18 mouse cellular contexts compared by ENCODE assay signal in the genomic region with DNA sequence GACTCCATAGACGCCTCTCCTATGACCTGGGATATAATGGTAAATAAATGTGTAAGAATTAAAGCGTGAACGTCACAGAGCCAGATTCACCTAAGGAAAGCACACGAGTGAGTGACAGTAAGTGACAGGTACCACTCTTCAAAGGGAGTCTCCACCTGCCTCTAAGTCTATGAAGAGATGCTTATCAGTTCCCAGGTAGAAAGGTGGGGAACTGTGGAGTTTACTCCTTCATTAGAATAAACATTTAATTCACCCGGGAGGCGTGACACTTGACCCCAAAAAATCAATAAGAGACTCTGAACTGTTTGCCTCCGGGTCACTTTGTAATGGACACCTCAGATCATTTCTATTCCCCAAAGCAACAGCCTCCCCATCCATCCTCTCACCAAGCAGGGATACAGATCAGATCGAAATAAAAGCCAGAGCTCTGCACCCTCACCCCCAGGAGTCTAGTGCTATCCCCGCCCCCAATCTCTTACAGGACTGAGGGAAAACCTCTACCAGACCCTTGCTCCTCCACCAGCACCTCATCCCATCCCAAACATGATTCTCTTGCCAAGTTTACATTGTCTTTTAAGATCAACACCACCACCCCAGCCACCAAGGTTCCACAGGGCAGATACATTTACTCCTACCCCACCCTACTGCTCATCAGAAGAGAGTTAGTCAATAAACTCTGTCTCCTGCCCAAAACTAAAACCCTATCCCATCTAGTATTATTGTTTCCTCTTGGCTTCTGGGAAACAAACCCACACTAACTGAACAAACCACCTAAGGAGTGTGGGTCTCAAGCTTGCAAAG. TPM values are rescaled to one million over a fixed set of nuclear protein-coding genes. Genes with fewer than 3 reads are reported as not detected.
DNase-seq lines count a peak whose midpoint lies in the region; ATAC-seq and TF ChIP-seq lines count a peak whose summit lies in the region.
"Had no signal": no experiment of that assay in that cellular context is flagged by ENCODE, and none has a peak within 500 bp of the region (broad histone marks: within the 10 kb centered on the region; RNA-seq: fewer than 3 reads in every experiment).

No protein-coding gene starts in this region.

- H3K4me2 ChIP-seq in hindbrain, embryonic 11.5 days (replicated peaks; ENCODE audit: low read depth, low read length): no peak overlapping the region
- no peak overlapping the region for H3K4me2 ChIP-seq in hindbrain, embryonic 13.5 days
- no peak overlapping the region for H3K4me2 ChIP-seq in stomach, embryonic 15.5 days
- no peak overlapping the region for H3K4me2 ChIP-seq in stomach, postnatal 0 days (replicated peaks; ENCODE audit: low read depth)
- peak overlapping the region; percentile 34; the same call in 1 of the 2 replicates for H3K4me2 ChIP-seq in liver, embryonic 16.5 days (ENCODE audit: low read depth, low read length)
- H3K4me2 ChIP-seq: forebrain, embryonic 15.5 days; heart, embryonic 13.5 days; hindbrain, embryonic 12.5 days had no signal

- 0 out of 2 replicates have a peak, but pooled peaks have one; percentile 30 for ATAC-seq in hindbrain, embryonic 11.5 days (ENCODE audit: low FRiP score)
- no peak for ATAC-seq in hindbrain, embryonic 13.5 days (ENCODE audit: low FRiP score)
- ATAC-seq in stomach, embryonic 15.5 days (ENCODE audit: insufficient read depth, low FRiP score, low read depth): peak; percentile 18; the same call in 1 of the 2 replicates
- ATAC-seq in stomach, postnatal 0 days (ENCODE audit: low FRiP score, low TSS enrichment): no peak
- ATAC-seq in liver, embryonic 16.5 days (ENCODE audit: low read depth): peak; percentile 62
- ATAC-seq: activated CD4-positive, CD25-positive, alpha-beta regulatory T cell, adult 4 months; forebrain, embryonic 15.5 days; Patski had no signal

- 69% methylated on average over 9 of the region's 9 CpGs for WGBS in hindbrain, embryonic 11.5 days
- 78% methylated on average over 9 of the region's 9 CpGs for WGBS in hindbrain, embryonic 13.5 days
- WGBS in stomach, embryonic 15.5 days: 50% methylated on average over 9 of the region's 9 CpGs
- WGBS in stomach, postnatal 0 days: 48% methylated on average over 9 of the region's 9 CpGs
- 54% methylated on average over 9 of the region's 9 CpGs for WGBS in liver, embryonic 16.5 days (ENCODE audit: insufficient replicate concordance)

- H3K27me3 ChIP-seq in hindbrain, embryonic 11.5 days (ENCODE audit: control insufficient read depth, insufficient read depth, low read length): no peaks in the 10 kb centered on the region
- no peaks in the 10 kb centered on the region for H3K27me3 ChIP-seq in hindbrain, embryonic 13.5 days
- no peaks in the 10 kb centered on the region for H3K27me3 ChIP-seq in stomach, embryonic 15.5 days (replicated peaks)
- no peaks in the 10 kb centered on the region for H3K27me3 ChIP-seq in stomach, postnatal 0 days (ENCODE audit: control insufficient read depth, insufficient read depth, low read length)
- H3K27me3 ChIP-seq in liver, embryonic 16.5 days (ENCODE audit: control insufficient read depth, insufficient read depth, low read depth, low read length): no peaks in the 10 kb centered on the region
- H3K27me3 ChIP-seq: CH12.LX; forebrain, embryonic 15.5 days; heart, embryonic 13.5 days; hindbrain, embryonic 12.5 days; Patski had no signal

- no peak for TF ChIP-seq CTCF in stomach, postnatal 0 days (IDR thresholded peaks at IDR 0.05; ENCODE audit: low read depth)

- H3K27ac ChIP-seq in hindbrain, embryonic 11.5 days (ENCODE audit: low read depth, low read length): no peak overlapping the region
- H3K27ac ChIP-seq in hindbrain, embryonic 13.5 days: no peak overlapping the region
- no peak overlapping the region for H3K27ac ChIP-seq in stomach, embryonic 15.5 days
- H3K27ac ChIP-seq in stomach, postnatal 0 days (replicated peaks): no peak overlapping the region
- peak overlapping the region; percentile 53 for H3K27ac ChIP-seq in liver, embryonic 16.5 days (ENCODE audit: low read length)
- H3K27ac ChIP-seq: forebrain, embryonic 15.5 days; heart, embryonic 13.5 days; hindbrain, embryonic 12.5 days had no signal

- no peak for TF ChIP-seq EP300 in stomach, postnatal 0 days (optimal IDR thresholded peaks at IDR 0.05)

- no peaks in the 10 kb centered on the region for H3K4me1 ChIP-seq in hindbrain, embryonic 11.5 days (replicated peaks; ENCODE audit: control insufficient read depth, insufficient read depth, low read length)
- H3K4me1 ChIP-seq in hindbrain, embryonic 13.5 days (replicated peaks): peaks cover 25% of the 10 kb centered on the region
- peaks cover 14% of the 10 kb centered on the region; the same call in 1 of the 2 replicates for H3K4me1 ChIP-seq in stomach, embryonic 15.5 days
- no peaks in the 10 kb centered on the region for H3K4me1 ChIP-seq in stomach, postnatal 0 days (replicated peaks; ENCODE audit: control insufficient read depth, insufficient read depth)
- peaks cover 2% of the 10 kb centered on the region; the same call in 1 of the 2 replicates for H3K4me1 ChIP-seq in liver, embryonic 16.5 days (ENCODE audit: control insufficient read depth, low read depth, low read length)

- no peaks in the 10 kb centered on the region for H3K9me3 ChIP-seq in hindbrain, embryonic 11.5 days (ENCODE audit: control insufficient read depth, low read length)
- no peaks in the 10 kb centered on the region for H3K9me3 ChIP-seq in hindbrain, embryonic 13.5 days
- H3K9me3 ChIP-seq in stomach, embryonic 15.5 days: no peaks in the 10 kb centered on the region
- H3K9me3 ChIP-seq in stomach, postnatal 0 days (ENCODE audit: control insufficient read depth, low read length): no peaks in the 10 kb centered on the region
- H3K9me3 ChIP-seq in liver, embryonic 16.5 days (replicated peaks; ENCODE audit: control insufficient read depth, low read length): no peaks in the 10 kb centered on the region
- H3K9me3 ChIP-seq: forebrain, embryonic 15.5 days; heart, embryonic 13.5 days; hindbrain, embryonic 12.5 days had no signal

- DNase-seq in hindbrain, embryonic 11.5 days (ENCODE audit: low spot score): no peak
- DNase-seq in stomach, postnatal 0 days (ENCODE audit: low spot score): no peak
- DNase-seq in adrenal gland, postnatal 4 days (ENCODE audit: low spot score in 2 of 2): no peak
- no peak for DNase-seq in lung, postnatal 4 days
- DNase-seq: adrenal gland, postnatal 14 days; cerebellum, adult 2 months; cerebellum, postnatal 10 days; gastrocnemius, postnatal 36 days; heart, postnatal 36 days had no signal

- H3K36me3 ChIP-seq in hindbrain, embryonic 11.5 days (ENCODE audit: control insufficient read depth, insufficient read depth, low read length): no peaks in the 10 kb centered on the region
- H3K36me3 ChIP-seq in hindbrain, embryonic 13.5 days: no peaks in the 10 kb centered on the region
- no peaks in the 10 kb centered on the region for H3K36me3 ChIP-seq in stomach, embryonic 15.5 days
- no peaks in the 10 kb centered on the region for H3K36me3 ChIP-seq in stomach, postnatal 0 days (ENCODE audit: control insufficient read depth, insufficient read depth, low read length)
- H3K36me3 ChIP-seq in liver, embryonic 16.5 days (ENCODE audit: control insufficient read depth, insufficient read depth): no peaks in the 10 kb centered on the region
- H3K36me3 ChIP-seq: forebrain, embryonic 15.5 days; heart, embryonic 13.5 days; hindbrain, embryonic 12.5 days had no signal

- no peak overlapping the region for H3K4me3 ChIP-seq in hindbrain, embryonic 11.5 days (ENCODE audit: low read depth, low read length)
- no peak overlapping the region for H3K4me3 ChIP-seq in hindbrain, embryonic 13.5 days
- no peak overlapping the region for H3K4me3 ChIP-seq in stomach, embryonic 15.5 days (replicated peaks)
- no peak overlapping the region for H3K4me3 ChIP-seq in stomach, postnatal 0 days (ENCODE audit: low read depth, low read length)
- H3K4me3 ChIP-seq in liver, embryonic 16.5 days (ENCODE audit: low read depth, low read length): no peak overlapping the region
- H3K4me3 ChIP-seq: forebrain, embryonic 15.5 days; heart, embryonic 13.5 days; hindbrain, embryonic 12.5 days had no signal

- H3K9ac ChIP-seq in hindbrain, embryonic 11.5 days (ENCODE audit: low read depth, low read length): no peak overlapping the region
- H3K9ac ChIP-seq in hindbrain, embryonic 13.5 days: no peak overlapping the region
- H3K9ac ChIP-seq in stomach, embryonic 15.5 days: no peak overlapping the region
- H3K9ac ChIP-seq in stomach, postnatal 0 days (ENCODE audit: low read length): no peak overlapping the region
- no peak overlapping the region for H3K9ac ChIP-seq in liver, embryonic 16.5 days (ENCODE audit: low read depth, low read length)
- H3K9ac ChIP-seq: forebrain, embryonic 15.5 days; heart, embryonic 13.5 days; hindbrain, embryonic 12.5 days had no signal

RNA-seq across cellular contexts. Expression of a gene that starts 9.7 kb away (rescaled TPM):
- 5.8 and 6.0 TPM in 2 replicates for polyA plus RNA-seq in hindbrain, embryonic 11.5 days (2014; fragmentation: Nextera tagmentation; extraction: Ambion mirVana)
- polyA plus RNA-seq in hindbrain, embryonic 13.5 days (2015; fragmentation: Nextera tagmentation; extraction: Ambion mirVana): 4.2 and 4.9 TPM in 2 replicates
- polyA plus RNA-seq in stomach, embryonic 15.5 days (2015; fragmentation: Nextera tagmentation; extraction: Ambion mirVana): 6.8 and 7.0 TPM in 2 replicates
- 5.0 and 5.1 TPM in 2 replicates for polyA plus RNA-seq in stomach, postnatal 0 days (2015; fragmentation: Nextera tagmentation; extraction: Ambion mirVana)
- polyA plus RNA-seq in liver, embryonic 16.5 days (2015; fragmentation: Nextera tagmentation; extraction: Ambion mirVana): 2.0 and 2.1 TPM in 2 replicates
- total RNA-seq in adrenal gland, postnatal 4 days (2021): 10 to 100 TPM; 57.6 to 63.7 TPM
- total RNA-seq: CH12.LX had no signal

RNA-seq across cellular contexts. Expression of a gene that starts 9.9 kb away (rescaled TPM):
- 5.9 and 6.3 TPM in 2 replicates for polyA plus RNA-seq in hindbrain, embryonic 11.5 days (2014; fragmentation: Nextera tagmentation; extraction: Ambion mirVana)
- polyA plus RNA-seq in hindbrain, embryonic 13.5 days (2015; fragmentation: Nextera tagmentation; extraction: Ambion mirVana): 13.2 and 13.4 TPM in 2 replicates
- polyA plus RNA-seq in stomach, embryonic 15.5 days (2015; fragmentation: Nextera tagmentation; extraction: Ambion mirVana): 6.7 and 7.1 TPM in 2 replicates
- 5.2 and 6.1 TPM in 2 replicates for polyA plus RNA-seq in stomach, postnatal 0 days (2015; fragmentation: Nextera tagmentation; extraction: Ambion mirVana)
- 4.6 and 5.5 TPM in 2 replicates for polyA plus RNA-seq in liver, embryonic 16.5 days (2015; fragmentation: Nextera tagmentation; extraction: Ambion mirVana)
- total RNA-seq in adrenal gland, postnatal 4 days (2021): 10 to 100 TPM in 1 of 2 experiments, 1 to 10 TPM in 1; 8.8 to 11.8 TPM
- total RNA-seq: CH12.LX had no signal

Comparison
In these comparisons a context has a peak if more than half of its experiments do, and no peak if none do; other contexts are left out.
1. ATAC-seq: peak in hindbrain, embryonic 11.5 days (single experiment), stomach, embryonic 15.5 days (single experiment) and liver, embryonic 16.5 days (single experiment); none in hindbrain, embryonic 13.5 days (single experiment) and stomach, postnatal 0 days (single experiment).